Mouse (Mus musculus): Measurements from ENCODE around the gene Wdr70.

DNA sequence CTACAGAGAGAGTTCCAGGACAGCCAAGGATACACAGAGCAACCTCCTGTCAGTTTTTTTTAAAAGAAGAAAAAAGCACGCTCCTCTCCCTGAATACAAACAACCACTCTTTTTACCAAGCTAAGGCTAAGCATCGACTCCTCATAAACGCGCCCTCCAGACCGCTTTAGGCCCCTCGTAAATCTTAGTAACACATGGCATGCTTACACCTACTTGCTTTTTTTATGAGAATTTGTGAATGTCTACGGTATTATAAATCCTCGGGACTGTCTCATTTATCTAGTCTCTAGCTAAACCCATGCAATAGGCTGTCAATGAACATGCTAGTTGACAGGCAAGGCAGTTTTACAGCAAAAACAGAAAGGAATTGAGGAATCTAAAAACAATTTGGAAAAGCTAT lies 91.6 kb downstream of the Wdr70 start:
- TF ChIP-seq CTCF (IDR thresholded peaks at IDR 0.05; ENCODE audit: extremely low read depth, insufficient read length, insufficient replicate concordance, low read depth, low read length) (no peak), POLR2A (IDR thresholded peaks at IDR 0.05; ENCODE audit: low read depth, low read length) (no peak)
